Mouse (Mus musculus) CH12.LX (cell line): ENCODE measurements around the gene Gga1.

Experiments
- POLR2A ChIP-seq: IDR thresholded peaks from 2 replicates; pipeline ENCODE4 v1.6.1; 2011; ENCODE audit warnings: low read depth, mild to moderate bottlenecking, improper control_type of control experiment, low read length
- RCOR1 ChIP-seq: conservative IDR thresholded peaks from 2 replicates; pipeline ENCODE4 v1.6.1; 2012; ENCODE audit warnings: low read depth, mild to moderate bottlenecking, inconsistent platforms, low read length, improper control_type of control experiment
- ZC3H11A ChIP-seq: IDR thresholded peaks from 2 replicates; pipeline ENCODE4 v1.6.1; 2012; ENCODE audit warnings: low read depth, mild to moderate bottlenecking, inconsistent platforms, low read length, improper control_type of control experiment
- ZNF384 ChIP-seq: IDR thresholded peaks from 2 replicates; pipeline ENCODE4 v1.6.1; 2012; ENCODE audit warnings: low read depth, low read length, improper control_type of control experiment, inconsistent platforms

- TF ChIP-seq POLR2A (no peak), RCOR1 (no peak), ZC3H11A (no peak), ZNF384 (no peak)
Observed at GRCm38 (mm10) chr15:78922700-78923099, 45.7 kb downstream of the Gga1 start.
